Mouse (Mus musculus) lung, postnatal 14 days (tissue): ENCODE measurements around the gene Tgm6.

Experiments used
- DNase-seq: peaks from one replicate; pipeline ENCODE4 v3.0.0; 2021

The Tgm6 gene

GRCm38 (mm10) chr2:130112116-130112515 lies at the start of gene Tgm6:
TSS of gene Tgm6 (plus strand) at chr2:130112416.
- no peak for DNase-seq

DNA sequence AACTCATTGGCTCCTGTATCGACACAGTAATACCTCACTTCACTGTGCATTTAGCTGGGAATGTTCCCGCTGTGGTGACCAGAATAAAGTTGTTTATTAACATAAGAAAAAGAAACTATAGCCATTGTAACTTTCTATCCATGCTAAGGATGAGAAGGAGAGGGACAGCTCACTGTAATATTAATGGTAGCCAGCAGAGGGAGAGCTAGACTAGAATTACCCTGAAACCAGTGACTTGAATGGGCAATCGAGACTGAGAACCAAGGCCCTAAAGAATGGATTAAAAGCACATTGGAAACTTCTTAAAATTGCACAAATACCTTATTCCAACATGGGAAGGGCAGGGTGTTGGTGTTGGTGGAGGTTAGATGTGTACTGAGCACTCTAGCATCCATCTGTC lies 44.0 kb upstream of the Tgm6 start:
- DNase-seq, result peak; percentile 33

- DNase-seq, result no peak
Observed at GRCm38 (mm10) chr2:130070396-130070795, 41.8 kb upstream of the Tgm6 start.

DNA sequence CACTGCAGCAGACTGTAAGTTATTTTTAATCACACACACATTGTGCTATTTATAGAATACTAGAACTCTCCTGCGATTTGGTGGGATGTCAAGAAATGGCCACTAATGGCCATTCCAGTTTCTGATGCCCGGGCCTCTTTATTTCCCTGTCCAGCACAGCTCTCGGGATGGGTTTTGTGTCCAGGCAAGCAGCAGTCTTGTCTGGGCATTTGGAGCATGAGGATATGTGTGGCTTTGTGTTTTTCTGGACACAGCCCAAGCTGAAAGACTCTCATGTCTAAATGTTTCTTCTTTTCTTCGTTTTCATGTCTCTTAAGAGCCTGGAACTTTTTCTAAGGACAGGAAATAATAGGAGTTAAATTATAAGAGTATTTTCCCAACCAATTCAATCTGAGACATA lies 588 bp downstream of the Tgm6 start:
- no peak for DNase-seq

- DNase-seq, result peak; percentile 15
Observed at GRCm38 (mm10) chr2:130113379-130113778, 1.2 kb downstream of the Tgm6 start.

DNA sequence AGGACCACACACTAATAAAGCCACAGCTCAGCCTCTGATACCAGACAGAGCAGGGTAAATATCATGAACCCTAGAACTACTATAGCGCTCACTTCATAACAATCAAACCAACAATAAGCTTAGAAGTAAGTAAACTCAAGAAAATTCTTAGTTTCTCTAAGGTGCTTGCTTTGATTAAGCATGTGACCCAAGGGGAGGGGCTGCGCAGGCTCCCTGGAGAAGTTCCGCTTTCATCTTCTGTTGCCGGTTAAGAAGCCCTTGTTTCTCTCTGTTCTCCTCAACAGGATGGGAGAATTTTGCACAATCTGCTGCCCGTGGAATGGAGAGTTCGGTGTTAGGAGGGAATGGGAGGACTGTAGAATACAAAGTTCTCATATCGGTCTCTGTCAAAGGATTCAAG lies 6.4 kb downstream of the Tgm6 start:
- no peak for DNase-seq

- no peak for DNase-seq
Observed at GRCm38 (mm10) chr2:130125279-130126059, 13.3 kb downstream of the Tgm6 start.

DNA sequence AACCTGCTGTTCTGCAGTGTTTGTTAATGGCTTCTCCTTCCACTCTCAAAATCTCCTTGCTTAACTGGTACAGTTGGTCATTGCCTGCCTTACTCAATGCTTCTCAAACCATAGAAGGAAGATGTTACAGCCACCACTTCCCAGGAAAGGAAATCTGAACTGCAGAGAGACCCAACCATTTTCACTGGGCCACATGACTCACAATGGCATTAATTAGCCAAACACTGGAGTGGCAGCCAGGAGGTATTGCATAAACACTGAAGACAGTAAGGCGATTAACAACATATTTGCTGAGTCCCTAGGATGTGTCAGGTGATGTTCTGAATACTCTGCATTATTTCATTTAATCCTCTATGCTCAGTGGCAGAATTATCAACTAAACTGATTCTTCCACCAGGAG lies 13.9 kb downstream of the Tgm6 start:
- DNase-seq, result no peak

DNA sequence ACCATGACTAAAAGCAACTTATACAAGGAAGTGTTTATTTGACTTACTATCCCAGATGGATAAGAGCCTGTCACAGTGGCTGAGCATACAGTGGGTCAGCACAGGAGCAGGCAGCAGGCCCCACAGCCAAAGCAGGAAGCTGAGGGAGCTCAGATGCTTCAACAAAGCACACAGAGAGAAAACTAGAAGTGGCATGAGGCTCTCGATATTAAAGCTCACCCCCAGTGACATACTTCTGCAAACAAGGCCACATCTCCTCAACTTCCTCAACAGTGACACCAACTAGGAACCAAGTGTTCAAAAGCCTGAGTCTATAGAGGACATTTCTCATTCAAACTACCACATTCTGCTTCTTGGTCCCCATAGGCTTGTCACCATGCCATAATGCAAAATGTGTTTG lies 17.5 kb downstream of the Tgm6 start:
- no peak for DNase-seq

DNA sequence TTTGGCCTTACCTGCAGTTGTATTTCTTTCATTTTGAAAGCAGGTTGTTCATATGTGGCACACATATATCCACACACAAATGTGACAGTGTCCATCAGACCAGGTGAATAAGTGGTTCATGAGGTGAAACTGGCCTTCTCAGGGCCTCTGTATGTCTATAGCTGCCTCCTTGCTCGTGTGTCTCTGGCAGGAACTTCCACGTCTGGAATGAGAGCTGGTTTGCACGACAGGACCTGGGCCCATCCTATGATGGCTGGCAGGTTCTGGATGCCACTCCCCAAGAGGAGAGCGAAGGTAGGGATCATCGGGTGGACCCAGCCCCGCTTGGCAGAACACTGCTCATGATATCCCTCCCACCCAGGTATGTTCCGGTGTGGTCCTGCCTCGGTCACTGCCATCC lies 30.8 kb downstream of the Tgm6 start:
- DNase-seq, result no peak

DNA sequence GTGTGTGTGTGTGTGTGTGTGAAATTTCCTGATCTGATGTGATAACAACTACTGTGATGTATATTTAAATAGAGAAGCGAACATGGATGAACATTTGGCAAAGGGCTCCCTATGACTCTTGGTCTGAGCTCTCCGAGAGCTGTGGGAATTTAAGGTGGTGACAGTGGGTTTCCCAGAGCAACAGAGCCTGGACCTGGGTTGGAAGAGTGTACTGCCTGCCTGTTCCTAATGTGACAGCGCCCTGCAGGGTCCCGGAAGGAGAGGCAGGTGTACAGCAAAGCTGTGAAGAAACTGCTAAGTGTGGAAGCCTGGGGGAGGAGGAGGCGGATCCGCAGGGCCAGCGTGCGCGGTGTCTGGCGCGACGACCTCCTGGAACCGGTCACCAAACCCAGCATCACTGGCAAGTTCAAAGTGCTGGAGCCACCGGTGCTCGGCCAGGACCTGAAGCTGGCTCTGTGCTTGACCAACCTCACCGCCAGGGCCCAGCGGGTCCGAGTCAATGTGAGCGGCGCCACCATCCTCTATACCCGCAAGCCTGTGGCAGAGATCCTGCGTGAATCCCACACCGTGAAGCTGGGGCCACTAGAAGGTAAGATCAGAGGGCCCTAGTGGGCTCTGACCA lies 32.6 kb downstream of the Tgm6 start:
- DNase-seq, result no peak

GRCm38 (mm10) chr2:130146089-130146668 lies 34.0 kb downstream of the Tgm6 start:
- DNase-seq, result no peak

DNA sequence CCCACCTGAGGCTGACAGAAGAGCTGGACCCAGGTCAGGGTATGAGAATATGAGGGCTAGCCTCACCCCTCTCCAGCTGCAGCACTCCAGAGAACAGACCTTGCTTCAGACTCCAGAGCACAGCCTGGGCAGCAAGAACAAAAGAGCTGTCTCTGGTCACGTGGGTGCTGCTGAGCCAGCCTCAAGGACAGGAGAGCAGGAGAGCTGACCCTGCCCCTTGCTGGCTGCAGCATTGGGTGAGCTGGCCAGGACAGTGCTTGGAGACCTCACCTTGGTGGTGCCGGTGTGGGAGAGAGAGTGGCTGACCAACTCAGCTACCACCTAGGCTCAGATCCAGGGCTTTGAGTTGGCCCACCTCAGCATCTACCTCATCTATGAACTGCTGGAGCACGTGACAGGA lies 43.0 kb downstream of the Tgm6 start:
- no peak for DNase-seq

GRCm38 (mm10) chr2:130155851-130156250 lies 43.6 kb downstream of the Tgm6 start:
- DNase-seq, result no peak

DNA sequence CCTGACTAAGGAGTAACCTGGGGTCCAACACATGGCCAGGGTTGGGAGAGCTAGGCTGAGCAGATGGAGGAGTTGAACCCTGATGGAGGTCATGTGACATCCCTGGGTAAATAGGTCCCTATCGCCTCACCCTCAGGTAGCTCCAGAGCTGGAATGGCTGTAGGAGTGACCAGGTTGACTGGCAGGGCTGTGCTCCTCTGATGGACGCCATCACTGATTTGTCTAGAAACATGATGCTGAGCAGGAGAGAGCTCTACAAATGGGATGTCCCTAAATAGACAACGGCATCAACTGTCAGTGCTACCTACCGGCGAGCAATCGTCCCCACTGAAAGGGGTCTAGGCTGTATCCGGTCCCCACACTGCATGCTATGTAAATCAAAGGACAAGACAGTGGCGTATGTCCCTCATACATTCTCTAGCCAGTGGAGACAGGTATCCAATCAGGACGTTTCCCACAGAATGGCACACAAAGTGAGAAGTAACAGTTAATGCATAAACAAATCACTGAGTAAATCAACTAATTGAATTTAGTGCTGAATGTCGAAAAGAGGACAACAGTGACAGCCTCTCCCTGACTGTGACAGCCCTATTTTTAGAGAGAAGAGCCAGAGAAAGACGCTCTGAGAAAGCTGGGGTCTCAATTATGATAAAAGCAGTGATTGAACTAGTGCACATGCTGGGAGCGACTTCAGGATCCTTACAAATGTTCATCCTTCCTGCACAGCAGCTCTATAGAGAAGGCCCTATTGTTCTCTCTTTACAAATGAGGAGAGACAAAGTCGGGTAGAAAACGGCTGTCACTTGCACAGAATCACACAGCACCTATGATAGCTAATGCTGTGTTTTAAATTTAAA lies 45.2 kb downstream of the Tgm6 start:
- DNase-seq, result no peak

DNA sequence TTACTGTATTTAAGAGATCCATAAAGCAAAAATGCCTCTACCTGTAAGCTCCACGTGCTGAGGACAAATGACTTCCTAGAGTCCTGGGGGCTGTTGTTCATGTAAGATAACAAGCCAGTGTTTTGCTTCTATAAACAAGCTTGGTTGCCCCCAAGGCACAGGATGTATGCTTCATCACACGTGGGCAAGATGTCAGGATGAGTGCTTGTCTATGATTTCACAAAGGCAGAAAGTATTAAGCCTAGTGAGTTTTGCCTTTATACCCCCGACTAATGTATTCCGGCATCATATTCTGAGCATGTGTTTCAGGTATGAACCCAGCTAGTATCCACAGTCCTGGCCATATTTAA lies 45.8 kb downstream of the Tgm6 start:
- no peak for DNase-seq

GRCm38 (mm10) chr2:130162701-130163100 lies 50.5 kb downstream of the Tgm6 start:
- DNase-seq, result no peak

GRCm38 (mm10) chr2:130166311-130167214 lies 54.3 kb downstream of the Tgm6 start:
- DNase-seq, result no peak

DNA sequence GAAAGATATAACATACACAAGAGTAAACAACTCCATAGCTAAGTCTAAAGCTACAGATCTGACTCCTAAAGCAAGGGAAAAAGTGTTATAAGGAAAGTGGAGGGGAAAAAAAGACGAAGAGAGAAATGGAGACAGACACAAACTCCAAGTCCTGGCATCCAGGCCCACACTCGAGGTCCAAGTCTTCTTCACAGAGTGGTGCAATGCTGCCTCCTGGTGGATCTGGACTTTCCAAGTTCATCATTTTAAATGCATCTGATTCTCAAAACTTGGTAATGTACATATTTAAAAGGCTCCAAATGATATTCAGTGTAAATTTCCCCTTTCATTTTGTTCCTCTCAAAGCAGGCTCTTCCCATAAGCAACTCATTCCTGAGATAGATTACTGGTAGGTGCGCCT lies 55.6 kb downstream of the Tgm6 start:
- DNase-seq, result peak; percentile 56

GRCm38 (mm10) chr2:130171674-130172073 lies 59.5 kb downstream of the Tgm6 start:
- no peak for DNase-seq

- DNase-seq, result peak; percentile 7
Observed at GRCm38 (mm10) chr2:130176820-130177219, 64.6 kb downstream of the Tgm6 start.

DNA sequence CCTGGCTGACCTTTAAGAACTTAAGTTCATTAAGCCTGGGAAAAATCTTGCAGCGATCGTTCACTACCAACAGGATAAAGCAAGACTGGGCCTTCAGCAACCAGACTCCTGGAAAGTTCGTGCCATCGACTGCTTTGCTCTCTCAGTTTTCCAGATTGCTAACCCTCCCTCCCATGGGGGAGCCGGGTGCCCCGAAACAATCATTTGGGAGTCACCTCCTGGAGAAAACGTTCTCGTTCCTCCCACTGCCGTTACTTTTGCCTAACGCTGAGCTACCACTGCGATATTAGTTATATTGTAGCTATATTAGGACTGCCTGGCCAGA lies 66.1 kb downstream of the Tgm6 start:
- DNase-seq, result no peak
